Mouse (Mus musculus) CH12.LX (cell line): Measurements from ENCODE around the gene Llgl1.

Source experiments
- CTCF ChIP-seq, 2 experiments: IDR thresholded peaks in 1 of 2; conservative IDR thresholded peaks in 1 of 2; 2 replicates each; pipeline ENCODE4 v1.5.1; 2011 to 2012; ENCODE audit warnings: low read depth in 2 of 2, low read length in 2 of 2, improper control_type of control experiment in 1 of 2, inconsistent platforms in 1 of 2, mild to moderate bottlenecking in 1 of 2, moderate library complexity in 1 of 2
- NRF1 ChIP-seq: IDR thresholded peaks from 2 replicates; pipeline ENCODE4 v1.6.1; 2014; ENCODE audit warnings: low read depth, mild to moderate bottlenecking, inconsistent platforms, low read length, improper control_type of control experiment, moderate library complexity
- POLR2A ChIP-seq: IDR thresholded peaks from 2 replicates; pipeline ENCODE4 v1.6.1; 2011; ENCODE audit warnings: low read depth, mild to moderate bottlenecking, improper control_type of control experiment, low read length
- RCOR1 ChIP-seq: conservative IDR thresholded peaks from 2 replicates; pipeline ENCODE4 v1.6.1; 2012; ENCODE audit warnings: low read depth, mild to moderate bottlenecking, inconsistent platforms, low read length, improper control_type of control experiment
- USF1 ChIP-seq: IDR thresholded peaks from 2 replicates; pipeline ENCODE4 v1.6.1; 2014; ENCODE audit warnings: low read depth, mild to moderate bottlenecking, inconsistent platforms, low read length, improper control_type of control experiment

GRCm38 (mm10) chr11:60700320-60701185, 1.0 kb downstream of the Llgl1 start:
- no peak for TF ChIP-seq POLR2A
- TF ChIP-seq USF1, result no peak
- TF ChIP-seq RCOR1, result no peak
- TF ChIP-seq CTCF (conservative IDR thresholded peaks at IDR 0.05 in 1 of 2, IDR thresholded peaks at IDR 0.05 in 1 of 2; ENCODE audit: low read depth in 2 of 2, low read length in 2 of 2), result no peak
- TF ChIP-seq NRF1, result no peak
